Mouse (Mus musculus) kidney, embryonic 15.5 days (tissue): Measurements from ENCODE around the gene Hist1h3e. TPM values are rescaled to one million over a fixed set of nuclear protein-coding genes. Genes with fewer than 3 reads are reported as not detected.
A peak's percentile ranks its signal among the peaks of the same experiment; 100 is the strongest.

Experiments used
- ATAC-seq: fragments of 200-750 bp; cut with Nextera tagmentation; replicated peaks from 2 replicates; pipeline ENCODE4 v1.8.0; 2017; ENCODE audit warnings: moderate TSS enrichment; ENCODE audit not compliant: low FRiP score
- H3K27ac ChIP-seq: fragments of 300-500 bp; sonication (generic); 2 replicates; pipeline ENCODE4 v1.5.1; 2015; ENCODE audit warnings: mild to moderate bottlenecking, inconsistent platforms
- H3K27me3 ChIP-seq: fragments of 300-500 bp; sonication (generic); 2 replicates; pipeline ENCODE4 v1.6.1; 2015; ENCODE audit warnings: inconsistent platforms
- H3K36me3 ChIP-seq: fragments of 300-500 bp; sonication (generic); 2 replicates; pipeline ENCODE4 v1.6.1; 2015; ENCODE audit warnings: inconsistent platforms
- H3K4me1 ChIP-seq: fragments of 300-500 bp; sonication (generic); 2 replicates; pipeline ENCODE4 v1.6.1; 2015; ENCODE audit warnings: inconsistent platforms
- H3K4me2 ChIP-seq: fragments of 300-500 bp; sonication (generic); 2 replicates; pipeline ENCODE4 v1.6.1; 2015; ENCODE audit warnings: moderate library complexity, mild to moderate bottlenecking, inconsistent platforms
- H3K4me3 ChIP-seq: fragments of 300-500 bp; sonication (generic); replicated peaks from 2 replicates; pipeline ENCODE4 v1.5.1; 2015; ENCODE audit warnings: mild to moderate bottlenecking, inconsistent platforms
- H3K9ac ChIP-seq: fragments of 300-500 bp; sonication (generic); 2 replicates; pipeline ENCODE4 v1.6.1; 2015; ENCODE audit warnings: mild to moderate bottlenecking, inconsistent platforms
- H3K9me3 ChIP-seq: fragments of 300-500 bp; sonication (generic); replicated peaks from 2 replicates; pipeline ENCODE4 v1.6.1; 2016; ENCODE audit warnings: inconsistent platforms
- WGBS: fragments of 180-500 bp; shearing (Covaris S2); methylation state at CpG from one replicate; pipeline ENCODE4 v1.1.7; 2015; ENCODE audit warnings: mixed read lengths; 5-methylcytosine and 5-hydroxymethylcytosine counted together
- microRNA-seq: library from miRNA; unstranded; fragments of <30 nt; microRNA quantifications from one replicate; pipeline ENCODE4, GENCODE M21; 2016
- polyA plus RNA-seq: library from polyadenylated mRNA; unstranded; fragments of >200 nt; fragmentation: Nextera tagmentation; extraction: Ambion mirVana; gene quantifications from 2 replicates; pipeline ENCODE4 v1.2.1, GENCODE M21; 2015

The Hist1h3e gene
- polyA plus RNA-seq, 1 experiment from 2014 or later: 6.5 TPM

DNA sequence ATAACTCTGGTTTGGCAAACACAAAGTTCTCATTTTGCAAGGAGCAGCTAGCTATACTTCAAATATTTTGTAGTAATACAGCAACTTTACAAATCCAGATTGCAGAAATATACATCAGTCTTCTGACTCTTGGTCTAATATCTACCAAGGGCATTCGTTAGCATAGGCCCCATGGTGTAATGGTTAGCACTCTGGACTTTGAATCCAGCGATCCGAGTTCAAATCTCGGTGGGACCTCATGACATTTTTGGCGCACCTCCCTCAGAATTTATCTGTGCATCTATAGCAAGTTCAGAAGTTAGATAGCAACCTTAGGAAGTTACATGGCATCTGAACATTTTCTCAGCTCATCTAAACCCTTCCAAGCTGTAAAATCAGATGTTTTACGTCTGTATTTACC lies 43.3 kb downstream of the Hist1h3e start:
- Histone ChIP-seq H3K27ac (peak overlapping the region; percentile 71), H3K36me3 (no peaks in the 10 kb centered on the region), H3K27me3 (no peaks in the 10 kb centered on the region), H3K9ac (0 out of 2 replicates have a peak overlapping the region, but pooled peaks have one; percentile 27), H3K4me2 (peak overlapping the region; percentile 77), H3K9me3 (no peaks in the 10 kb centered on the region), H3K4me3 (peak overlapping the region; percentile 54), H3K4me1 (peaks cover 8% of the 10 kb centered on the region)
- ATAC-seq: peak; percentile 61
- WGBS: under 1% methylated on average over 6 of the region's 6 CpGs

DNA sequence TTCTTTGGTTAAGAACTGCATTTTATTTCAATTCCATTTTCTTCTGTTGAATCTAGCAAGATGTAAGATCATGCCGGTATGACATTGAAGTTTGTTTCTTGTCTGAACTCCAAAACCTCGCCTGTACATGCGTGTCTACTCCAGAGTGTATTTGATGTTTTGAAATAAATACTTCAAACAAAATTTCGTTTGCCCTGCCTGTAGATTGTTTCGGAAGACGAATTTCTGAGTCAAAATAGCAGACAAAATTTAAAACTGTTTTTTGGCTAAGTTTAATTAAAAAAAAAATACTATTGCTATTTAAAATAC lies 43.9 kb downstream of the Hist1h3e start:
- Histone ChIP-seq H3K36me3 (no peaks in the 10 kb centered on the region), H3K9ac (0 out of 2 replicates have a peak overlapping the region, but pooled peaks have one; percentile 26), H3K9me3 (no peaks in the 10 kb centered on the region), H3K27me3 (no peaks in the 10 kb centered on the region), H3K4me2 (peak overlapping the region; percentile 77), H3K27ac (peak overlapping the region; percentile 51; the same call in 1 of the 2 replicates), H3K4me1 (peaks cover 8% of the 10 kb centered on the region), H3K4me3 (peak overlapping the region; percentile 54)
- 1% methylated on average over 6 of the region's 6 CpGs for WGBS
- ATAC-seq: peak; percentile 0; the same call in 1 of the 2 replicates

DNA sequence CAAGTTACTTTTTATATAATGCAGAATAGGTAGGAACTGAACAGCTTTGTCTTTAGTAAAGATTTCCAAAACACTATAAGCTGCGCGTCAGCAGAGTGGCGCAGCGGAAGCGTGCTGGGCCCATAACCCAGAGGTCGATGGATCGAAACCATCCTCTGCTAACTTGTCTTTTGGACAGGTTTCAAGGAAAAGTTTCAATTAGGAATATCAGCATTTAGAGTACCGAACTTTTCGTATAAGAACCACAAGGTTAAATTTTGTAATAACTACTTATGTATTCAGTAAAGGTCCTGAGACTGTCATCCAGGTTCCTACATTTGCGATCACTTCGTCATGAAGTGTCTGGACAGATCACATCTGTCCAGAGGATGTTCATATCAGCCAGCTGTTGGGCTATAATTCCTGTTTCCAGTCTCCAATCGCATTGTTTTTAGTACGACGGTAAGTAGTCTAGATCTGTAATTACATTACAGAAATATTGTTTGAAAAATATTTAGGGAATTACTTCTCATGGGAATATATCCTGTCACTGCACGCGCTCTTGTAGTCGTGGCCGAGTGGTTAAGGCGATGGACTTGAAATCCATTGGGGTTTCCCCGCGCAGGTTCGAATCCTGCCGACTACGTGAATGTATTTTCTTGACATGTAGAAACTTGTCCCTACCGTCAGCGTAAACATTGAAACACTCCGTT lies 44.4 kb downstream of the Hist1h3e start:
- Histone ChIP-seq H3K4me3 (peak overlapping the region; percentile 54), H3K27me3 (no peaks in the 10 kb centered on the region), H3K36me3 (no peaks in the 10 kb centered on the region), H3K4me2 (peak overlapping the region; percentile 77), H3K4me1 (peaks cover 8% of the 10 kb centered on the region), H3K9me3 (no peaks in the 10 kb centered on the region), H3K9ac (peak overlapping the region; percentile 34; the same call in 1 of the 2 replicates), H3K27ac (peak overlapping the region; percentile 86)
- peak; percentile 90 for ATAC-seq
- under 1% methylated on average over 27 of the region's 27 CpGs for WGBS

DNA sequence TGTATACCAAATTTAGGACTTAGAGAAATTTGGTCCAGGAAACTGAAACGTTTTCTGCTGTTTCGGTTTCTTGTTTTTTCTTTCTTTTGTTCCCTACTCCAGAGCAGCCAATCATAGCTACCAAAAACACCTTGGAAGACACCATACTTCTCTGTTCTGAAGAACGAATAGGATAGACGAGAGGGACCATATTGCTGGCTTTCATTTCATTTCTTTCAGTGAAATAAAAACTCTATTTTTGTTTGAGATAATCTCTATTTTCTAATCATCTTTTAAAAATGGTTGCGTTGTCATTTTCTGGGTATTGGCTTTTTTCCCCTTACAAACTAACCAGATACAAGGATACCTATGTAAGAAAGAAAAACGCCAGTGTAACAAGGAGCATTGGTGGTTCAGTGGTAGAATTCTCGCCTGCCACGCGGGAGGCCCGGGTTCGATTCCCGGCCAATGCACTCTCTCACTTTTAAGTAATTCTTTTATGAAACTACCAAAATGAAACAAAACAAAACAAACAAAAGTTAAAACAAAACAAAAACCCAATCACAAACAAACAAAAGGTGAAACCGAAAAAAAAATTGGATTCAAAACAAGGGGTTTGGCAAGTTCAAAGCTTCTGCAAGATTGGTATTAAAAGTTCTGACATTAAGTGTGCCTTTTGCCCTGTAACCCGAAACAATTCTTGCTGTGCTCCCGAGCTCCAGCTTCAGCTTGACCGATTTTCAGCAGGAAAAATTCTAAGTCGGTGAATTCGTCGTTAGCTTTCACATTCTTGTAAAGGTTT lies 45.2 kb downstream of the Hist1h3e start:
- Histone ChIP-seq H3K9me3 (no peaks in the 10 kb centered on the region), H3K27me3 (no peaks in the 10 kb centered on the region), H3K36me3 (no peaks in the 10 kb centered on the region), H3K27ac (peak overlapping the region; percentile 86), H3K4me1 (peaks cover 8% of the 10 kb centered on the region), H3K4me2 (peak overlapping the region; percentile 77), H3K9ac (peak overlapping the region; percentile 36; the same call in 1 of the 2 replicates), H3K4me3 (peak overlapping the region; percentile 54)
- ATAC-seq: peak; percentile 66; the same call in 1 of the 2 replicates
- WGBS: under 1% methylated on average over 19 of the region's 19 CpGs

DNA sequence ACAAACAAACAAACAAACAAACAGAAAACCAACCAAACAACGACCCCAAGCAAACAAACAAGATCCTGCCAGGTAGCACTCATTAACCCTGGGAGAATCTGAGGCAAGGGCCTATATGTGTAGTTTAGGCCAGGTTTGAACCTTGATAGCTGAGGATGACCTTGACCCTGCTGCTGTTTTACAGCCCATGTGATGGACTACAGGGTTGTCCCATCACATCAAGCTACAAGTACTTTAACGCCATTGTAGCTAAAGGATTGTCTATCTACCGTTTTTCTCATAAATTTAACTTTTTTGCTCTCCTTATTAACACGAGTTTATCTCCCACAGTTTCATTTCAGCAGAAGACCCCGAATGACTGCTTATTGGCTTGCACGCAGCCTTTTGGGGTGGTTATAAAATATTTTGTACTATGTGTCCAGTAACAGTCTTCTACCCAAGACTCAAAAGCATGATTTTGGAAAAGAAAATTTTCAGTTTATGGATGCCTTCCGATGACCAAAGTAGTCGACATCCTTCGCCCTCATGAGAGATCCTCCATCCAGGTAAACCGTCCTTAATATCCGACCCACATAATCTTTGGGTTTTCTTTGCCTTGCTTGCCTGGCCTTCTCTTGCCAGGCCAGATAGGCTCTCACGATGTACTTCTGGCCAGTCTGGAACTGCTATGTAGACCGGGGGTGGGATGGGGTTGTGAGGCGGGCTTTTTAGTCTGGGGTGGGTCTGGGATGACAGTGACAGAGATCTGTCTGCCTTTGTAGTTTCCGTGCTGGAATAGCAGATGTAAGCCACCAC lies 46.1 kb downstream of the Hist1h3e start:
- Histone ChIP-seq H3K9ac (peak overlapping the region; percentile 26; the same call in 1 of the 2 replicates), H3K4me1 (peaks cover 8% of the 10 kb centered on the region), H3K4me2 (peak overlapping the region; percentile 77), H3K27ac (no peak overlapping the region; the same call in 1 of the 2 replicates), H3K4me3 (peak overlapping the region; percentile 54), H3K9me3 (no peaks in the 10 kb centered on the region), H3K36me3 (no peaks in the 10 kb centered on the region), H3K27me3 (no peaks in the 10 kb centered on the region)
- 54% methylated on average over 15 of the region's 15 CpGs for WGBS
- ATAC-seq: no peak

DNA sequence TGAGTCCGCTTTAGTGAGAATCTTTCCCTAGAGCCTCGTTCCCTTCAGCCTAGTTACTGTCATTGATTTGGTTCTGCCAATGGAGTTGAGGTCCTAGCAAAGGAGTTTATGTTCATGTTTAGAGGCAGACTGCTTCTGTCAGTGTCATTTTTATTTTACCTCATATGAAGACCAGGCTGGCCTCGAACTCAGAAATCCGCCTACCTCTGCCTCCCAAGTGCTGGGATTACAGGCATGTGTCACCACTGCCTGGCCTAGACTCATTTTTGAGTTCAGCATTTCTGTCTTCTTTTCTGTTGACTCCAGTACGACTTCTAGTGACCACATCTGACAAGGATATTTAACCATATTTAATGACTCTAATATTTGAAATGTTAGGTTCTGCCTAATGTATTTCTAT lies 46.9 kb downstream of the Hist1h3e start:
- no peak overlapping the region for H3K27ac ChIP-seq
- H3K9ac ChIP-seq: no peak overlapping the region
- H3K4me3 ChIP-seq: no peak overlapping the region
- no peaks in the 10 kb centered on the region for H3K27me3 ChIP-seq
- peaks cover 12% of the 10 kb centered on the region for H3K4me1 ChIP-seq
- no peaks in the 10 kb centered on the region for H3K9me3 ChIP-seq
- ATAC-seq: no peak
- WGBS: 79% methylated on average over 5 of the region's 5 CpGs
- H3K4me2 ChIP-seq: no peak overlapping the region
- no peaks in the 10 kb centered on the region for H3K36me3 ChIP-seq

DNA sequence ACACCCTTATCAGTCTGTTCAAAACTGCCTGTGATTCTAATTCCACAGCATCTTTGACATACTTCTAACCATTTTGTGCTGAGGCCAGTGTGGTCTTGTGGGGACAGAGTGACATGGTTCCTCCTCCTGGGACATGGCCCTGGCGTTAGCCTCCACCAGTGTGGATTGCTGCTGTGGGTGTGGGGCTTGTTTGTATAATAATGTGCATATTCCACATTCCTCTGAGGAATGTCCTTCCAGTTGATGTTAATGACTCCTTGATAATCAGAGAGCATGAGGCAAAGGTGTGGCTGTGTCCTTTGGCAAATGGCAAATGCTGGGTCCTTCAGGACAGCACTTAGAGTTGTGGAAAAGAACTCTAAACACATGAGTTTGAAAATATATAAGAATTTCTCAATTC lies 48.7 kb downstream of the Hist1h3e start:
- no peak overlapping the region for H3K9ac ChIP-seq
- H3K4me2 ChIP-seq: no peak overlapping the region
- no peaks in the 10 kb centered on the region for H3K27me3 ChIP-seq
- no peak overlapping the region for H3K4me3 ChIP-seq
- H3K36me3 ChIP-seq: no peaks in the 10 kb centered on the region
- peaks cover 12% of the 10 kb centered on the region for H3K4me1 ChIP-seq
- no peaks in the 10 kb centered on the region for H3K9me3 ChIP-seq
- no peak for ATAC-seq
- no peak overlapping the region for H3K27ac ChIP-seq
- WGBS: 85% methylated on average over 1 of the region's 1 CpGs

Small RNA genes within 50 kb of the gene (microRNA-seq; reads per million reads assigned to microRNA genes)
- not detected for gene Gm44297
- not detected for gene Gm44359
- gene Gm44394: not detected
- gene n-TStga1: 1.2 reads per million

Other genes starting within 250 kb of the Hist1h3e start
- gene Zfp322a, start 193.2 kb downstream of the Hist1h3e start, polyA plus RNA-seq: 48.8 and 48.9 TPM in 2 replicates
- gene Abt1, start 138.5 kb downstream of the Hist1h3e start, polyA plus RNA-seq: 13.5 and 13.7 TPM in 2 replicates
- gene Btn1a1, start 96.5 kb downstream of the Hist1h3e start, polyA plus RNA-seq: 0.08 and 0.12 TPM in 2 replicates
- gene Btn2a2, start 73.5 kb downstream of the Hist1h3e start, polyA plus RNA-seq: 0.55 and 0.71 TPM in 2 replicates
- gene Hist1h4h, start 31.3 kb downstream of the Hist1h3e start, polyA plus RNA-seq: 7.5 and 7.8 TPM in 2 replicates
- gene Hist1h2af, start 28.5 kb downstream of the Hist1h3e start, polyA plus RNA-seq: 3.3 and 7.3 TPM in 2 replicates
- gene Hist1h3g, start 26.9 kb downstream of the Hist1h3e start, polyA plus RNA-seq: 6.6 and 6.9 TPM in 2 replicates
- gene Hist1h2bh, start 19.0 kb downstream of the Hist1h3e start, polyA plus RNA-seq: 0.91 and 1.1 TPM in 2 replicates
- 0.86 and 1.3 TPM in 2 replicates for gene Hist1h3f, start 18.3 kb downstream of the Hist1h3e start, polyA plus RNA-seq
- 0.96 and 1.3 TPM in 2 replicates for gene Hist1h4f, start 10.7 kb downstream of the Hist1h3e start, polyA plus RNA-seq
- gene Hist1h1d, start 9.1 kb downstream of the Hist1h3e start, polyA plus RNA-seq: 0.66 and 0.67 TPM in 2 replicates
- 84.7 and 118 TPM in 2 replicates for gene Hist1h2ae, start 8.9 kb upstream of the Hist1h3e start, polyA plus RNA-seq
- 10.6 and 10.9 TPM in 2 replicates for gene Hist1h2bg, start 9.0 kb upstream of the Hist1h3e start, polyA plus RNA-seq
- gene Hist1h2bf, start 11.8 kb upstream of the Hist1h3e start, polyA plus RNA-seq: 6.0 and 6.9 TPM in 2 replicates
- gene Hist1h2ad, start 12.0 kb upstream of the Hist1h3e start, polyA plus RNA-seq: 3.6 TPM in 2 replicates
- 6.5 and 7.5 TPM in 2 replicates for gene Hist1h3d, start 13.4 kb upstream of the Hist1h3e start, polyA plus RNA-seq
- gene Hist1h4d, start 19.2 kb upstream of the Hist1h3e start, polyA plus RNA-seq: 123 and 142 TPM in 2 replicates
- 3.1 and 3.7 TPM in 2 replicates for gene Hist1h2be, start 58.8 kb upstream of the Hist1h3e start, polyA plus RNA-seq
- gene Hist1h1e, start 60.2 kb upstream of the Hist1h3e start, polyA plus RNA-seq: 19.7 and 21.1 TPM in 2 replicates
- gene Hist1h2ac, start 121.6 kb upstream of the Hist1h3e start, polyA plus RNA-seq: 1.3 and 1.5 TPM in 2 replicates
- gene Hist1h2bc, start 121.8 kb upstream of the Hist1h3e start, polyA plus RNA-seq: 65.3 and 71.8 TPM in 2 replicates
- 0.31 TPM in 1 of 2 replicates, not detected in the other for gene Hist1h1t, start 133.4 kb upstream of the Hist1h3e start, polyA plus RNA-seq
- 7.5 and 8.5 TPM in 2 replicates for gene Hist1h4c, start 136.1 kb upstream of the Hist1h3e start, polyA plus RNA-seq
- 6.4 and 7.7 TPM in 2 replicates for gene Hfe, start 148.5 kb upstream of the Hist1h3e start, polyA plus RNA-seq
- gene Hist1h1c, start 176.4 kb upstream of the Hist1h3e start, polyA plus RNA-seq: 24.1 and 27.2 TPM in 2 replicates
- 12.6 and 13.5 TPM in 2 replicates for gene Hist1h3c, start 183.2 kb upstream of the Hist1h3e start, polyA plus RNA-seq
- 3.8 and 4.5 TPM in 2 replicates for gene Hist1h2bb, start 184.4 kb upstream of the Hist1h3e start, polyA plus RNA-seq
- gene Hist1h2ab, start 188.8 kb upstream of the Hist1h3e start, polyA plus RNA-seq: 39.2 and 44.8 TPM in 2 replicates
- 10.8 and 11.3 TPM in 2 replicates for gene Hist1h3b, start 189.9 kb upstream of the Hist1h3e start, polyA plus RNA-seq
- 5.4 and 6.4 TPM in 2 replicates for gene Hist1h4b, start 194.6 kb upstream of the Hist1h3e start, polyA plus RNA-seq
- 0.35 TPM in 1 of 2 replicates, not detected in the other for gene Hist1h4a, start 198.9 kb upstream of the Hist1h3e start, polyA plus RNA-seq
- gene Hist1h3a, start 200.0 kb upstream of the Hist1h3e start, polyA plus RNA-seq: 8.0 and 9.4 TPM in 2 replicates
- gene Hist1h1a, start 201.3 kb upstream of the Hist1h3e start, polyA plus RNA-seq: 2.3 and 3.1 TPM in 2 replicates
- gene Trim38, start 207.5 kb upstream of the Hist1h3e start, polyA plus RNA-seq: not detected in 2 replicates
- gene Slc17a2, start 244.6 kb upstream of the Hist1h3e start, polyA plus RNA-seq: 0.10 and 0.12 TPM in 2 replicates